Mouse (Mus musculus): Measurements from ENCODE around the gene Lingo4. TPM values are rescaled to one million over a fixed set of nuclear protein-coding genes. Genes with fewer than 3 reads are reported as not detected.

The Lingo4 gene
- total RNA-seq (2017), result not detected in 3 replicates

- ATAC-seq (replicated peaks; ENCODE audit: insufficient number of reproducible peaks, low FRiP score, low TSS enrichment, poor library complexity, severe bottlenecking), result no peak
These were observed at the start of gene Lingo4 for GRCm38 (mm10) chr3:94398217-94398616. TSS of gene Lingo4 (plus strand) at chr3:94398517.

GRCm38 (mm10) chr3:94360812-94361211 is 37.5 kb upstream of the Lingo4 start:
- no peak for ATAC-seq (replicated peaks; ENCODE audit: insufficient number of reproducible peaks, low FRiP score, low TSS enrichment, poor library complexity, severe bottlenecking)

- no peak for ATAC-seq (replicated peaks; ENCODE audit: insufficient number of reproducible peaks, low FRiP score, low TSS enrichment, poor library complexity, severe bottlenecking)
These were observed 36.2 kb upstream of the Lingo4 start, which contains the start of gene C2cd4d for GRCm38 (mm10) chr3:94362138-94362537. TSS of gene C2cd4d (plus strand) at chr3:94362438.

GRCm38 (mm10) chr3:94363291-94364153 is 34.8 kb upstream of the Lingo4 start:
- ATAC-seq (replicated peaks; ENCODE audit: insufficient number of reproducible peaks, low FRiP score, low TSS enrichment, poor library complexity, severe bottlenecking), result no peak

- no peak for ATAC-seq (replicated peaks; ENCODE audit: insufficient number of reproducible peaks, low FRiP score, low TSS enrichment, poor library complexity, severe bottlenecking)
These were observed 34.2 kb upstream of the Lingo4 start for GRCm38 (mm10) chr3:94364154-94364526.

- peak; percentile 71 for ATAC-seq (replicated peaks; ENCODE audit: insufficient number of reproducible peaks, low FRiP score, low TSS enrichment, poor library complexity, severe bottlenecking)
These were observed 31.6 kb upstream of the Lingo4 start for GRCm38 (mm10) chr3:94366761-94367160.

GRCm38 (mm10) chr3:94367511-94367910 is 30.8 kb upstream of the Lingo4 start:
- ATAC-seq (replicated peaks; ENCODE audit: insufficient number of reproducible peaks, low FRiP score, low TSS enrichment, poor library complexity, severe bottlenecking), result no peak

- no peak for ATAC-seq (replicated peaks; ENCODE audit: insufficient number of reproducible peaks, low FRiP score, low TSS enrichment, poor library complexity, severe bottlenecking)
These were observed 29.7 kb upstream of the Lingo4 start for GRCm38 (mm10) chr3:94368631-94369030.

GRCm38 (mm10) chr3:94369709-94370108 is 28.6 kb upstream of the Lingo4 start:
- no peak for ATAC-seq (replicated peaks; ENCODE audit: insufficient number of reproducible peaks, low FRiP score, low TSS enrichment, poor library complexity, severe bottlenecking)

GRCm38 (mm10) chr3:94371637-94372036 is 26.7 kb upstream of the Lingo4 start:
- ATAC-seq (replicated peaks; ENCODE audit: insufficient number of reproducible peaks, low FRiP score, low TSS enrichment, poor library complexity, severe bottlenecking), result no peak

- no peak for ATAC-seq (replicated peaks; ENCODE audit: insufficient number of reproducible peaks, low FRiP score, low TSS enrichment, poor library complexity, severe bottlenecking)
These were observed 26.3 kb upstream of the Lingo4 start for GRCm38 (mm10) chr3:94372038-94372437.

GRCm38 (mm10) chr3:94372641-94373040 is 25.7 kb upstream of the Lingo4 start, which contains the start of gene Rorc:
TSS of gene Rorc (plus strand) at chr3:94372794.
- ATAC-seq (replicated peaks; ENCODE audit: insufficient number of reproducible peaks, low FRiP score, low TSS enrichment, poor library complexity, severe bottlenecking), result no peak

GRCm38 (mm10) chr3:94373090-94373489 is 25.2 kb upstream of the Lingo4 start:
- no peak for ATAC-seq (replicated peaks; ENCODE audit: insufficient number of reproducible peaks, low FRiP score, low TSS enrichment, poor library complexity, severe bottlenecking)

GRCm38 (mm10) chr3:94373597-94374011 is 24.7 kb upstream of the Lingo4 start:
- ATAC-seq (replicated peaks; ENCODE audit: insufficient number of reproducible peaks, low FRiP score, low TSS enrichment, poor library complexity, severe bottlenecking), result no peak

- no peak for ATAC-seq (replicated peaks; ENCODE audit: insufficient number of reproducible peaks, low FRiP score, low TSS enrichment, poor library complexity, severe bottlenecking)
These were observed 23.7 kb upstream of the Lingo4 start for GRCm38 (mm10) chr3:94374636-94375035.

- no peak for ATAC-seq (replicated peaks; ENCODE audit: insufficient number of reproducible peaks, low FRiP score, low TSS enrichment, poor library complexity, severe bottlenecking)
These were observed 23.2 kb upstream of the Lingo4 start for GRCm38 (mm10) chr3:94375146-94375545.

GRCm38 (mm10) chr3:94375861-94376260 is 22.5 kb upstream of the Lingo4 start:
- ATAC-seq (replicated peaks; ENCODE audit: insufficient number of reproducible peaks, low FRiP score, low TSS enrichment, poor library complexity, severe bottlenecking), result no peak

GRCm38 (mm10) chr3:94377028-94377923 is 21.0 kb upstream of the Lingo4 start:
- ATAC-seq (replicated peaks; ENCODE audit: insufficient number of reproducible peaks, low FRiP score, low TSS enrichment, poor library complexity, severe bottlenecking), result no peak

- ATAC-seq (replicated peaks; ENCODE audit: insufficient number of reproducible peaks, low FRiP score, low TSS enrichment, poor library complexity, severe bottlenecking), result no peak
These were observed 18.3 kb upstream of the Lingo4 start for GRCm38 (mm10) chr3:94379831-94380510.

All from monocyte, adult 5-6 weeks (primary cell).